Mouse (Mus musculus): ENCODE measurements around the gene Cnga3. TPM values are rescaled to one million over a fixed set of nuclear protein-coding genes. Genes with fewer than 3 reads are reported as not detected.

The Cnga3 gene
- polyA plus RNA-seq (2015; fragmentation: Nextera tagmentation; extraction: Ambion mirVana) = 0.10 and 0.12 TPM in 2 replicates

GRCm38 (mm10) chr1:37214144-37214543 is at the start of gene Cnga3:
Gene Cnga3, plus strand, starts transcription at chr1:37214434.

GRCm38 (mm10) chr1:37299540-37300491 is 85.6 kb downstream of the Cnga3 start, which contains the start of gene Inpp4a:
Gene Inpp4a, plus strand, starts transcription at chr1:37299865.

Other genes with a start within 250 kb of the Cnga3 start
- 1.6 and 2.2 TPM in 2 replicates for gene Vwa3b, start 187.8 kb upstream of the Cnga3 start, polyA plus RNA-seq (2015; fragmentation: Nextera tagmentation; extraction: Ambion mirVana)
- gene Inpp4a, start 85.4 kb downstream of the Cnga3 start, polyA plus RNA-seq (2015; fragmentation: Nextera tagmentation; extraction: Ambion mirVana) = 64.7 and 68.6 TPM in 2 replicates
- gene Coa5, start 215.7 kb downstream of the Cnga3 start, polyA plus RNA-seq (2015; fragmentation: Nextera tagmentation; extraction: Ambion mirVana) = 42.3 and 45.0 TPM in 2 replicates
- 130 and 143 TPM in 2 replicates for gene Unc50, start 215.7 kb downstream of the Cnga3 start, polyA plus RNA-seq (2015; fragmentation: Nextera tagmentation; extraction: Ambion mirVana)

Measured in neural tube, postnatal 0 days (tissue).